Mouse (Mus musculus): Measurements from ENCODE around the gene Gpat3. TPM values are rescaled to one million over a fixed set of nuclear protein-coding genes. Genes with fewer than 3 reads are reported as not detected.
A peak's percentile ranks its signal among the peaks of the same experiment; 100 is the strongest.

Gpat3 gene
- total RNA-seq (2015; ENCODE audit: low replicate concordance) (0.58 TPM in 1 of 2 replicates, not detected in the other), total RNA-seq (2017; ENCODE audit: low replicate concordance) (0.56 and 1.0 TPM in 2 replicates)

DNA sequence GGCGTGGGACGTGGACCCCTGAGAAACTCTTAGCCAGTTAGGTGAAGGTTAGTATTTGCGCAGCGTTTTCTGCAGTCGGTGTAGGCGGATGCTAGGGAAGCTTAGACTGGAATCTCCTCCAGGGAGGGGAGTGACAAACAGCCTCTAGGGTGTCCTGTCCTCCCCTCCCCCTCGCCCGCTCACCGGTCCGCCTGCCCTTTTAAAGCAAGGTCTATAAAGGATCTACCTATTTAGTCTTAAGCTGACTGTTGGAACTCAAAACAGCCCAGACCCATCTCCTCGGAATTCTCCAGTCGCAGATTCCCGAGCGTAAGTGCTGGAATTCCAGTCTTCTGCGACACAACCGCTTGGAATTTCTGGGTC lies at the start of gene Gpat3:
Gpat3 (plus strand) TSS at position 229 of the 363 bp plus-strand sequence.
- ATAC-seq (replicated peaks; ENCODE audit: low FRiP score, poor library complexity, severe bottlenecking) = no peak

DNA sequence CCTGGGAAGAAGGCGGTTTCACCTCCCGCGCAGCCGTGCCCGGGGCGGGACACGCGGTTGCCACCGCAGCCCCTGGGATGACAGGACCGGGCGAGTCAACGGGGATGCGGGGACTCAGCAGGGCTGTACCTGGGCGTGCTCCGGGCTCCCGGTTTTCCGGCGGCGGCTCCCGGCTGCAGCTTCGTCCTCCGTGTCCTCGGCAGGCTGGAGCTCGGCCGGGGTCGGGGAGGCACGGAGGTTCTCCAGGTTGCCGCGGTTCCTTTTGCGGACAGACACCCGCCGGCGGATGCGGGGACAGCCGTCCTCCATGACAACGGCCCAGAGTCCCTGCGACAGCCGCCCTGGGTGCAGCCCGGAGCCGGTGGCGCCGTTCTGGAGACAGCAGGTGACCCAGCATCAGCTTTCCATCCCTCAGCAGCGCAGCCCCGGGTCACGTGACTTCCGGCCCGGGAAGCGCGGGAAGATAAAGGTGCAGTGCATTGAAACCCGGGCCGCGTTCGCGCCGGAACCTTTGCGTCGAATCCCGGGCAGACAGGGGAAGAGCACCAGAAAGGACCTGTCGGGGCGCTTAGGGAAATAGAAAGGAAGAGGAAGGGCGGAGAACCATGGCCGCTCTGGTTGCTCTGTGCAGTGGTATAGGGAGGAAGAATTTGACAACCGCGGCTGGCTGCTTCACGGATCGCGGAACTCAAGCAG lies 47.2 kb upstream of the Gpat3 start, which contains the start of the genes Helq and Mrps18c:
Helq (minus strand) TSS at position 434 of the 696 bp plus-strand sequence.
Mrps18c (plus strand) TSS at position 463 of the 696 bp plus-strand sequence.
- peak; percentile 94 for ATAC-seq (replicated peaks; ENCODE audit: low FRiP score, poor library complexity, severe bottlenecking)

DNA sequence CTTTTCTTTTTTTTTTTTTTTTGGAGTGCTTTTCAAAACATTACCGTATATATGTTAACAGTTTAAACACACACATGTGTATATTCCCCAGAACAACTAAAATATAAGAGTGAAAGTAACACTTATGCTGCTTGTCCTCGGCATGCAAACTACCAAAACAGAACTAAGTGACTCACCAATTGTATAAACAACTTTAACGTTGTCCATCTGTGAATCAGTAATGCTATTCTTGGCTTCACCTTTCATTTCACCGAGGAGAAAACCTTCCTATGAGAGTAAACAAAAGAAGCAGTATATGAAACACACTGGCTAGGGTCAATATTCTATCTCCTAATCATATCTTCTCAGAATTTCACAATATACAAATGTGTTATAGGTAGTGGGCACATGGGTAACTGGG lies 27.2 kb upstream of the Gpat3 start:
- no peak for ATAC-seq (replicated peaks; ENCODE audit: low FRiP score, poor library complexity, severe bottlenecking)

DNA sequence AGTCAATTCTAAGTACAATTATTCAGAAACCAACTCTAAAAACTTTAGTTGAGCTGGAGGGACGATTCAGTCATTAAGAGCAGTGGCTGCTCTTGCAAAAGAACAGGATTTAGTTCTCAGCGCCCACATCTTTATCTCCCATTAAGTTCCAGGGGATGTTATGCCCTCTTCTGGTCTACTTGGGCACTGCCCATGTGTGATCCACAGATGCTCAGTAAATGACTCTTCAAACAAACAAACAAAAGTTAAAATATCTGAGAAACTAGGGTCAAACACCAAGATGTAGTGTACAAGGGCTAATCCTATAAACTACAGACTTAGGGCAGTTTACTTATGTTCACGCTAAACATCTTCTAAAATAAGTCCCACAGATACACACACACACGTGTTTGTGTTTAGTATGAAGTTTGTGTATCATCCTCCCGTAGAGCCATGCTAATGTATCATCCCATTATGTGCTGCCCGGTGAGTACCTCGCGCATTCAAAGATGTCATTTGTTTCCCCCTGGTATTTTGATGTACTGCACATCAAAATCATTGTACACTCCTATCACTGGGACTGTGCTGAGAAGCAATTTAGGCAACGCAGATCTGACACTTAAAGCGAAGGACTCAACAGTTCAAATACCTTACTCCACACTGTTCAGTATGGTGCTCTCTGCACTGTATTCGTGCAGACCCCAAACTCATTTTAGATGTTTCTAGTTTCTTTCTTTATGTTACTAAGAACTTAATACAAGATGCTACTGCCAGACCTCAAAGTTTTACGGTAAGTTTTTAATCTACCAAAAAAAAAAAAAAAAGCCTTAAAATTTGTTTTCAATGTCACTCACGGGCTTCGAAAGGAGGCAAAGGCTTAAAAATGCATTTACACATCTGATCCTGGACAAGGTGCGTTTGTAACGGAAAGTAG lies 25.7 kb upstream of the Gpat3 start:
- ATAC-seq (replicated peaks; ENCODE audit: low FRiP score, poor library complexity, severe bottlenecking) = peak; percentile 55; the same call in 1 of the 2 replicates

DNA sequence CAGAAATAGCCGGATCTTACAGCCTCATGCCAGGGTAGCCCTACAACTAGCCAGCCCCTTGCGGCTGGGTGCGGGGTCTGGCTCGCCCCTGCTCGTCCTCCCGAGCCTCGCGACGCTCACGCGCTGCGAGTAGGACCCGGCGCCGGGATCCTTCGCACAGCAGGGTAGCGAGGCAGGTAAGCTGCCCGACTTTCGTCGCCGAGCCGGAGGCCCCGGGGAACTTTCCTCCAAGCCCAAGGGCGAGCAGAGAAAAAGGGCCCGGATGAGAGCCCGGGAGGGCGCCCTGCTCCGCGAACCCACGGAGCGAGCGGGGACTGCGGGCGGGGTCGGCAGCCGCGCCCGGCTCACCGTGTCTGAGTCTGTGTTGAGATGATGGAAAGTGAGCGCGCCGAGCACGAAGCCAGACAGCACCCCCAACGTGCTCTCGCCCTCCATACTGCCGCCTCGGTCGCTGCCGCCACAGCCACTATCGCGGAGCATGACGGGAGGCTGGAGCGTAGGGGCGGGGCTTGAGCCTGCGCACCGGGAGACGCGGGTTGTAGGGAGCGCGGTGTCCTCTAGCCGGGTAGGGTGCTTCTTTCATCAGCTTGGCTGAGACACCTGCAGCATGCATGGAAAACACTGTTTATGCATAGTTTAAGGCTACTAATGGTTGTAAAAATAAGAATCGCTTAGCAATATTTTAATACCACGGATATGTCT lies 24.9 kb upstream of the Gpat3 start, which contains the start of gene Abraxas1:
Abraxas1 (minus strand) TSS at position 483 of the 702 bp plus-strand sequence.
- ATAC-seq (replicated peaks; ENCODE audit: low FRiP score, poor library complexity, severe bottlenecking) = peak; percentile 100

DNA sequence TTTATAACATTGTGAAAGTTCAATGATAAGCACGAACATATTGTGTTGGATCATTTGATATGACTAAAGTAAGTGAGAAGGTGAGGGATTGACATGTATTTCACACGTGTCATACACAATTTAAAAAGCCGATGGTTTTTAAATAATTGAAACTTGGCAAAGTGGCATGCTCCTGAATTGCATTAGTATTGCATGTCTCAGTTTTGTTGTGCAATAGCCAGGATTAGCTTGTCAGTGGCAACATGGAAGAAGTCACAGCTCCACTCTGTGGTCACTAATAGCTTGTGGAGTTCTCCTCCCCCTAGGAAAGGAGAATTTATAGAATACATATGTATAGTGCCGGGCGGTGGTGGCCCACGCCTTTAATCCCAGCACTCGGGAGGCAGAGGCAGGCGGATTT lies 24.1 kb upstream of the Gpat3 start:
- no peak for ATAC-seq (replicated peaks; ENCODE audit: low FRiP score, poor library complexity, severe bottlenecking)

DNA sequence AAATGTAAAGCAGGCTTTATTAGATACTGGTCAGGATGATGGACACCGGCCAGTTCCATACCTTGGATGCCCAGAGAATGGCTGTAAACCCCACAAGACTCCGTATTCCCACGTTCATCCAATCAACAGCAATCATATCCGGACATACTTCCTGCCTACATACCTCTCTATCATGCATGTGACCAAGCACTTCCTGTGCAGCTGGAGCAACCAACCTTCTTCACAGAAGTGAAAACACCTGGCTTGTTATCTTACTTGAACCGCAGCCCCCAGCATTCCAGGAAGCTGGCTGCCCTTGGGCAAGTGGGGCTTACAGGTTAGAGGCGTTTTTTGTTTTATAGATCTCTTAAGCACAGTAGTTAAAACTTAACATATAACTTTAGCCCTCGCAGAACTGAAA lies 22.7 kb upstream of the Gpat3 start:
- ATAC-seq (replicated peaks; ENCODE audit: low FRiP score, poor library complexity, severe bottlenecking) = no peak

DNA sequence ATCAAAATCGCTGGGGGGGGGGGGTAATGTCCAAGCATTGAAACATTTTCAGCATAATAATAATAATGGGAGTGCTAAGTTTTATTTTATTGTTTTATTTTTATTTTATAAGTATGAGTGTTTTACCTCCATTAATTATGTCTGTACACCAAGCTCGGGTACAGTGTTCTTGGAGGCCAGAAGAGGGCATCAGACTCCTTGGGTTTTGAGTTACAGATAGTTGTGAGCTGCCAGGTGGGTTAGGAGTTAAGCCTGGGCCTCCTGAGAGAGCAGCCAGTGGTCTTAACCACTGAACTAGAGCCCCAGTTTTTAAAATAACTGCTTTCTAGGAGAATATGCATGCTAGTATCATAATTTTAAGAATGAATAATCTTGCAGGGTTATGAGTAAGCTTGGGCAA lies 19.5 kb upstream of the Gpat3 start:
- ATAC-seq (replicated peaks; ENCODE audit: low FRiP score, poor library complexity, severe bottlenecking) = no peak

DNA sequence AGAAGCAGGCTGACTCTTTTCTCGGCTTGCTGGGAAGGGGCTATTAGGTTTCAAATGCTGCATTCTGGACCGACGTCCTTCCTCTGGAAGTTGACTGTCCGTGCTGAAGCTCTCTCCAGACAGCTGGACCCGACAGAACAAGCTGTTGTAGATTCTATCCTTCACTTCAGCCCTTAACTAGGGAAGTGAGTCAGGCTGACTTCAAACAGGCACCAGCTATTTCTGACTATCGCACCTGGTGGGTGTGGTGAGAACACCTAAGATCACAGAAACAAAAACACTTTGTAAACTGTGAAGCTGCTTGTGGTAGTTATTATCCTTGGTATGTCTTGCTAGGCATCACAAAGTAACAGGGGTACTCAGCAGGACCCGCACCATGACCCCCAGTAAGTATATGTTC lies 19.0 kb upstream of the Gpat3 start:
- no peak for ATAC-seq (replicated peaks; ENCODE audit: low FRiP score, poor library complexity, severe bottlenecking)

DNA sequence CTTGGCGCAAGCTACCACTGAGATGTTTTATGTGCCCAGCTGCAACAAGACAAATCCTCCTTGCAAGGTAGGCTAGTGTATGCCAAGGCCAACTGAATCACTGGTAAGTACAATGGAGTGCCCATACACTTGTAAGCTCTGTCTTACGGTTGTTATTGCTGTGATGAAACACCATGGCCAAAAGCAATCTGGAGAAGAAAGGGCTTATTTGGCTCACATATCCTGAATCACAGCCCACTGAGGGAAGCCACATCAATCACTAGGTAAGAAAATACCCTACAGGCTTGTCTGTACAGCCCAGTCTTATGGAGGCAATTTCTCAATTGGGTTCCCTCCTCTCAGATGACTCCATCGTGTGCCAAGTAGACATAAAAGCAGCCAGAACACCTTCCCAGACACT lies 16.8 kb upstream of the Gpat3 start:
- ATAC-seq (replicated peaks; ENCODE audit: low FRiP score, poor library complexity, severe bottlenecking) = no peak

DNA sequence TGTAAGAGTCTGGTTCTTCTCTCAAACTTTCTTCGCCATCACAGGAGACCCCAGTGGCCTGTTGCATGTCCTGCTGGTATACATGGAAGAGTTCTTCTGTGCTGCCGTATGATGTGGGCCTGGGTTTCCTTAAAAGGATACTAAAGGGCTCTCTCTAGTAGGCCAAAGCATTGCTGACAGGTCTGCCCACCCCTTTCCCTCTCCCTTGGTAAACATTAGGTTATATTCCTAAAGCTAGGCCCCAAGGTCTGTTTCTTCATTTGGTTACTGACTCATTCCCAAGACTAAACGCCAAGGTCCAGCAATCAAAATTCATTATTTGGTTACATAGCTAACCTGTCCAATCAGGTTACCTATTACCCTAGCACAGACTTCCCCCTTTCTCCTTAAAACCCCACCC lies 12.8 kb upstream of the Gpat3 start:
- no peak for ATAC-seq (replicated peaks; ENCODE audit: low FRiP score, poor library complexity, severe bottlenecking)

DNA sequence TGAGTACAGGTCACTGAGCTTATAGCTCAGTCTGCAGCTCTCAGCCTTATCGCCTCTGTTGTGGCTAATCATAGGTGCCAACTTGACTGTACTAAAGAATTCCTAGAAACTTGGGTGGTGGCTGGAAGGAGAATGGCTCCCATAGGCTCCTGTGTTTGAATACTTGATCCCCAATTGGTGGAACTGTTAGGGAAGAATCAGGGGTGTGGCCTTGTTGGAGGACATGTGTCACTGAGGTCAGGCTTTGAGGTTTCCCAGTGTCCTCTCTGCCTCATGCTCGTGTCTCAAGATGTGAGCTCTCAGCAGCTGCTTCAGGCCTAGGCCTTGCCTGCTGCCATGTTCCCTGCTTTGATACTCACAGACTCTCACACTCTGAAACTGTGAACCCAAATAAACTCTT lies 11.7 kb upstream of the Gpat3 start:
- no peak for ATAC-seq (replicated peaks; ENCODE audit: low FRiP score, poor library complexity, severe bottlenecking)

DNA sequence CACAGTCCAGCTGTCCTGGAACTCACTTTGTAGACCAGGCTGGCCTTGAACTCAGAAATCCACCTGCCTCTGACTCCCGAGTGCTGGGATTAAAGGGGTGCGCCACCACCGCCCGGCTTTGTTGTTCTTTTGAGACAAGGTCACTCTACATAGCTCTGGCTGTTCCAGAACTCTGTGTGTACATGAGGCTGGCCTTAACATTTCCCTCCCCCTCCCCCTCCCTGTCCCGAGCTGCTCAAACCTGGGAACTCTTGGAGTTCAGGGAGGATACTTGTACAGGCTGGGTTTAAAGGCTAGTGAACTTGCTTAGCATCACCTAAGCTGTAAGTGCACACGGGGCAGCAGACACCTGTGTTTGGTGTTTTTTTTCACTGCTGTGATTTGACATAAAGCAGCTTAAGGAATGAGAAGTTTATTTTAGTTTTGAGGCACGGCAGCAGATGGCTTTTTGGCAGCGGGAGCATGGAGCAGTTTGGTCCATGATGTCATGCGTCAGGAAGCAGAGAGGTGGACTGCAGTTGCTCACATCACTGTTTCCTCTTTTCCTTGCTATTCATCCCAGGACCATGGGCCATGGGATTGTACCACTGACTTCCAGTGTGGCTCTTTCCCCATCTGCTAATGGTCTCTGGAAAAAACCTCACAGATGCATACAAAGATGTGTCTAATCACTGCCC lies 9.5 kb upstream of the Gpat3 start:
- no peak for ATAC-seq (replicated peaks; ENCODE audit: low FRiP score, poor library complexity, severe bottlenecking)

DNA sequence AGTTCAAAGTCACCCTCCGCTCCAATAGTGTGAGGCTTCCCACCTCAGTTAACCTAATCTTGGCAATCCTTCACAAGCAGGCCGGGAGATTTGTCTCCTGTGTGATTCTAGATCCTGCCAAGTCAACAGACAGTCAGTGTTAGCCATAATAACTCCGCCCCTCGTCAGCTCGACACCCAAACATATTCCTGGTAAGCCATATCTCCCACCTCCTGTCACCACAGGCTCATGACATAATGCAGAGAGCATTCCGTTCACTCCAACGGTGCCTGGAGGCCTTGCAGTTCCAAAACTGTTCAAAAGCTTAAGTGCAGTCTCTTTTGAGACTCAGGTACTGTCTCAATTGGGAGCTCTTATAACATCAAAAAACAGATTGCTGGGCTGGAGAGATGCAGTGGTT lies 7.6 kb upstream of the Gpat3 start:
- no peak for ATAC-seq (replicated peaks; ENCODE audit: low FRiP score, poor library complexity, severe bottlenecking)

DNA sequence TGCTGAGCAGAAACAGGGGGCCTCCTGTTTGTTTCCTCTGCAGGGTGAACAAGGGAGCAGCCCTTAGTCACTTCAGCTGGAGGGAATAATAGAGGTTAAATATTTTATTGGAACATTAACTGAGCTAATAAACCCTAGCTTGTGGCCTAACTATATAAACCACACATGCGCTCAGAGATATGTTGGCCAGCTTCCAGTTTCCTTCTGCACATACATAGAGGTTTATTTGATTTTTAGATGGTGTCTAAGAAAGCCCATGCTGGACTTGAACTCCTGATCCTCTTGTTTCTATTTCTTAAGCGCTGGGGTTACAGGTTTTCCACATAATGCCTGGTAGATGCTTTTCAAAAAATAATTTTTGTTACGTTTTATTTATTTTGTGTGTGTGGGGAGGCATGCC lies 1.0 kb upstream of the Gpat3 start:
- ATAC-seq (replicated peaks; ENCODE audit: low FRiP score, poor library complexity, severe bottlenecking) = no peak

DNA sequence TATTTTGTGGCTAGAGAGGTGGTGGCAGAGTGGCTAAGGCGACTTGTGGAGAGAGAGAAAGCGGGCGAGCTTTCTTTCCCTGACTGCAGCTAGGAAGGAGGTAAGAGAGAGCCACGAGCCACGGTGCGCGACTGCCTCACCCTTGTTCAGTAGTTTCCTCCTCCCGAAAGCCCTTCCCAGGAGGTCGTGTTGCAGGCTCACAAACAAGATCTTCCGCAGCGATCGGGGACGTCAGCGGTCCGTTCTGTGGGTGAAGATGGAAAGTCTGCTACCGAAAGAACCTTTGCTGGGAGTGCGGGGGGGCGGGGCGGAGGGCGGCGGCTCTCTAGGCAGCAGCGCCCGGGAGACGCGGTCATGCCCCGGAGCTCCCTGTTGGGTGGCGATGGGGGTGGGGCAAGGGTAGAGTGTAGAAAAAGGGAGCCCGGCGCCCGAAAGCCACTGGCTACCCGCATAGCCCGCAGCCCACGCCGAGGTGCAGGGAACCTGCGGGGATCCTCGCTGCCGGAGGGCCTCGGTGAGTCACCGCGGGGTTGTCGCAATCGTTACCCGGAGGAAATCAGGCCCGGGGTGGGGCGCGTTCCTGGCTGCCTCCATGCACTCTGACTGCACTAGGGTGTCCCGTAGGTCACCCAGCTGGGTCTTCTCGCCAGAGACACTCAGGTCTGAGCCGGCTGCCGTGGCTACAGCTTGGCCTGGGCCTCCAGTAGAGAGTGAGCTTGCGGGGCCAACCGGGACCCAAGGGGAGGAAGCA lies 510 bp downstream of the Gpat3 start:
- ATAC-seq (replicated peaks; ENCODE audit: low FRiP score, poor library complexity, severe bottlenecking) = no peak

DNA sequence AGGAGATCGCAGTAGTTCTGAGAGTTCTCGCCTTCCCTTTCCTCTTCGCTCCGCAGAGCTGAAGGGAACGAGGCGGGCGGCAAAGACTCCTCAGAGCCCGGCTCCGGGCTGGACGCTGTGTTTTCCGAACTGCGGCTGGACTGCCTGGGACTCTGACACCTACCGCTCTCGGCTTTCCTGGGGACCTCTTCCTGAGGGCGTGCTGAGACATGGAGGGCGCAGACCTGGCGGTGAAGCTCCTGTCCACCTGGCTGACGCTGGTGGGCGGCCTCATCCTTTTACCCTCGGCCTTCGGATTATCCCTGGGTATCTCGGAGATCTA lies 1.0 kb downstream of the Gpat3 start:
- no peak for ATAC-seq (replicated peaks; ENCODE audit: low FRiP score, poor library complexity, severe bottlenecking)

DNA sequence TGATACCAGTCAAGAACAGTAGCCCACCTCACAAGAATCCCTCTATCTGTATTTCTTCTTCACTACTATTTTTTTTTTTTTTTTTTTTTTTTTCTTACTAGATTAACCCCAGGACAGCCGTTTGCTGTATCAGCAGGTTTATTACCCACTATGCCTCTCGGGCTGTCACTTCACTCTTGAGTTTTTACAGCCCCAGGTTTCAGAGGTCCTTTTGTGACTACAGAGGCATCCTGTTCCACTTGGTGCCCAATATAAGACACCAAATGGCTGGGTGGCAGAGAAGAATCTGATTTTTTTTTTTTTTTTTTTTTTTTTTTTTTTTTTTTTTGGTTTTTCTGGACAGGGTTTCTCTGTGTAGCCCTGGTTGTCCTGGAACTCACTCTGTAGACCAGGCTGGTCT lies 1.6 kb downstream of the Gpat3 start:
- ATAC-seq (replicated peaks; ENCODE audit: low FRiP score, poor library complexity, severe bottlenecking) = no peak

DNA sequence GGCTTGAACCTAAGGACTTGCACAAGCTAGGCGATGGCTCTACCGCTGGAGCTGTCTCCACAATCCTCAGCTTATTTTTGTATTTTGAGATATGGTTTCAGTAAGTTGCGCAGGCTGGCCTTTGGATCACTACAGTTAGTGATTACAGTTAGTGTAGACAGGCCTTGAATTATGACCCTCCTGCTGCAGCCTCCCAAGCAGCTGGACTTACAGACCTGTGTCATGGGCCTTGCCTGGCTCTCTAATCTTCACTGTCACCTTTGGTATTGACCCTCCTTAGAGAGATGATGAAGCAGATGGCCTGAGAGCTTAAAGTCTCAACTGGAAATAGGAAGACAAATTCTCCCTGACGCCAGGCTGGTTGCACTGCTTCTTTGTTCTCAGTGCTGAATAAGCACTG lies 8.4 kb downstream of the Gpat3 start:
- no peak for ATAC-seq (replicated peaks; ENCODE audit: low FRiP score, poor library complexity, severe bottlenecking)

Measured in erythroblast, adult 5-6 weeks (primary cell).